Mouse (Mus musculus) CD4-positive, CD25-positive, alpha-beta regulatory T cell, adult 2 months (primary cell): Measurements from ENCODE around the gene Cbx5.
"Not testable (repeated sequence)": the region's sequence is repeated elsewhere in the genome, so short reads cannot be mapped to it uniquely, and the experiment has no call there.

ENCODE experiments used
- DNase-seq: peaks from one replicate; pipeline ENCODE4 v3.0.0-alpha.2; 2012; ENCODE audit warnings: low read depth, low spot score

Gene Cbx5

GRCm38 (mm10) chr15:103239685-103240159 lies at the start of gene Cbx5:
TSS of gene Cbx5 (minus strand) at chr15:103239816.
- DNase-seq, result peak; percentile 98

GRCm38 (mm10) chr15:103285778-103286417 lies 46.3 kb upstream of the Cbx5 start:
- no peak for DNase-seq

- no peak for DNase-seq
Measured at GRCm38 (mm10) chr15:103284647-103285046, 45.0 kb upstream of the Cbx5 start.

- DNase-seq, result peak; percentile 61
Measured at GRCm38 (mm10) chr15:103284066-103284465, 44.5 kb upstream of the Cbx5 start.

GRCm38 (mm10) chr15:103281465-103282205 lies 42.0 kb upstream of the Cbx5 start:
- DNase-seq, result no peak

- peak; percentile 68 for DNase-seq
Measured at GRCm38 (mm10) chr15:103280817-103281464, 41.3 kb upstream of the Cbx5 start.

GRCm38 (mm10) chr15:103279750-103280149 lies 40.1 kb upstream of the Cbx5 start:
- DNase-seq, result peak; percentile 74

- DNase-seq, result no peak
Measured at GRCm38 (mm10) chr15:103277949-103278348, 38.3 kb upstream of the Cbx5 start.

GRCm38 (mm10) chr15:103275943-103276342 lies 36.3 kb upstream of the Cbx5 start:
- not testable (repeated sequence) for DNase-seq

GRCm38 (mm10) chr15:103272419-103273279 lies 33.0 kb upstream of the Cbx5 start, which contains the start of gene Copz1:
TSS of gene Copz1 (plus strand) at chr15:103272714.
- peak; percentile 98 for DNase-seq

GRCm38 (mm10) chr15:103268903-103269302 lies 29.3 kb upstream of the Cbx5 start:
- DNase-seq, result no peak

GRCm38 (mm10) chr15:103264794-103265193 lies 25.2 kb upstream of the Cbx5 start:
- no peak for DNase-seq

- no peak for DNase-seq
Measured at GRCm38 (mm10) chr15:103259989-103260388, 20.4 kb upstream of the Cbx5 start.

- DNase-seq, result no peak
Measured at GRCm38 (mm10) chr15:103259162-103259561, 19.5 kb upstream of the Cbx5 start.

- DNase-seq, result peak; percentile 67
Measured at GRCm38 (mm10) chr15:103257790-103258728, 18.4 kb upstream of the Cbx5 start, which contains the start of gene Nfe2. TSS of gene Nfe2 (minus strand) at chr15:103258403.

GRCm38 (mm10) chr15:103256210-103256986 lies 16.8 kb upstream of the Cbx5 start:
- DNase-seq, result no peak

GRCm38 (mm10) chr15:103255169-103255568 lies 15.6 kb upstream of the Cbx5 start:
- DNase-seq, result peak; percentile 55

GRCm38 (mm10) chr15:103253352-103253751 lies 13.7 kb upstream of the Cbx5 start:
- DNase-seq, result no peak

GRCm38 (mm10) chr15:103252660-103253059 lies 13.0 kb upstream of the Cbx5 start:
- no peak for DNase-seq
